In genomic region chr4:88395717-88396116, GRCm38 (mm10) we compare ENCODE assay signal across 30 mouse cellular contexts. TPM values are rescaled to one million over a fixed set of nuclear protein-coding genes. Genes with fewer than 3 reads are reported as not detected.
DNase-seq lines count a peak whose midpoint lies in the region; ATAC-seq and TF ChIP-seq lines count a peak whose summit lies in the region.
"Had no signal": no experiment of that assay in that cellular context is flagged by ENCODE, and none has a peak within 500 bp of the region (broad histone marks: within the 10 kb centered on the region; RNA-seq: fewer than 3 reads in every experiment).

No protein-coding gene starts in this region.

- no peak overlapping the region for H3K4me3 ChIP-seq in kidney, adult 2 months (ENCODE audit: insufficient read depth, low read depth, low read length)
- no peak overlapping the region for H3K4me3 ChIP-seq in CH12.LX (replicated peaks in 1 of 3; ENCODE audit: low read depth in 2 of 3, low read length in 2 of 3, poor library complexity in 1 of 3)
- H3K4me3 ChIP-seq in kidney, embryonic 15.5 days (replicated peaks): no peak overlapping the region
- H3K4me3 ChIP-seq: embryonic facial prominence, embryonic 12.5 days; hindbrain, embryonic 13.5 days; layer of hippocampus, adult 2 months; limb, embryonic 10.5 days; limb, embryonic 15.5 days; liver, embryonic 13.5 days; midbrain, embryonic 13.5 days; neural tube, embryonic 15.5 days had no signal

- no peaks in the 10 kb centered on the region for H3K79me2 ChIP-seq in CH12.LX (replicated peaks; ENCODE audit: control insufficient read depth, extremely low read depth, insufficient read depth, poor library complexity, severe bottlenecking)

- dilution Hi-C loops in CH12.LX (cut with MboI; ENCODE audit: extremely low pct_ligation_motif_present, extremely low pct_unique_long_range_greater_than_20kb, low sequenced_read_pairs): no loop called here

- TF ChIP-seq RAD21 in CH12.LX (IDR thresholded peaks at IDR 0.05; ENCODE audit: low read depth, low read length): no peak

- H3K9me3 ChIP-seq in CH12.LX (replicated peaks; ENCODE audit: low read length): no peaks in the 10 kb centered on the region
- H3K9me3 ChIP-seq in kidney, embryonic 15.5 days (replicated peaks): no peaks in the 10 kb centered on the region
- H3K9me3 ChIP-seq: embryonic facial prominence, embryonic 12.5 days; hindbrain, embryonic 13.5 days; limb, embryonic 10.5 days; limb, embryonic 15.5 days; liver, embryonic 13.5 days; midbrain, embryonic 13.5 days; neural tube, embryonic 15.5 days had no signal

- no peak overlapping the region for H3K27ac ChIP-seq in kidney, adult 2 months (ENCODE audit: insufficient read depth, low read depth, low read length)
- H3K27ac ChIP-seq in CH12.LX (ENCODE audit: insufficient read depth, low read depth): no peak overlapping the region
- no peak overlapping the region for H3K27ac ChIP-seq in kidney, embryonic 15.5 days
- H3K27ac ChIP-seq: embryonic facial prominence, embryonic 12.5 days; hindbrain, embryonic 13.5 days; layer of hippocampus, adult 2 months; limb, embryonic 10.5 days; limb, embryonic 15.5 days; liver, embryonic 13.5 days; midbrain, embryonic 13.5 days; neural tube, embryonic 15.5 days had no signal

- 90% methylated on average over 3 of the region's 3 CpGs for WGBS in kidney, adult 2 months
- WGBS in kidney, embryonic 15.5 days: 91% methylated on average over 3 of the region's 3 CpGs

- no peaks in the 10 kb centered on the region for H3K27me3 ChIP-seq in kidney, adult 2 months (replicated peaks; ENCODE audit: control insufficient read depth, insufficient read depth, low read length)
- H3K27me3 ChIP-seq in CH12.LX (replicated peaks): no peaks in the 10 kb centered on the region
- no peaks in the 10 kb centered on the region for H3K27me3 ChIP-seq in kidney, embryonic 15.5 days
- H3K27me3 ChIP-seq: embryonic facial prominence, embryonic 12.5 days; hindbrain, embryonic 13.5 days; limb, embryonic 15.5 days; liver, embryonic 13.5 days; midbrain, embryonic 13.5 days; neural tube, embryonic 15.5 days; Patski had no signal

- H3K4me1 ChIP-seq in kidney, adult 2 months (ENCODE audit: control insufficient read depth, insufficient read depth, low read length): no peaks in the 10 kb centered on the region
- peaks cover 0 to 19% of the 10 kb centered on the region in 2 experiments; a peak in 2 of 4 replicates for H3K4me1 ChIP-seq in CH12.LX (ENCODE audit: control insufficient read depth in 1 of 2, insufficient read depth in 2 of 2)
- no peaks in the 10 kb centered on the region for H3K4me1 ChIP-seq in kidney, embryonic 15.5 days
- H3K4me1 ChIP-seq: embryonic facial prominence, embryonic 12.5 days; hindbrain, embryonic 13.5 days; limb, embryonic 10.5 days; limb, embryonic 15.5 days; liver, embryonic 13.5 days; midbrain, embryonic 13.5 days; neural tube, embryonic 15.5 days had no signal

- in situ Hi-C loops in CH12.LX (cut with MboI; ENCODE audit: low pct_ligation_motif_present, low pct_unique_long_range_greater_than_20kb, low sequenced_read_pairs): no loop called here

- DNase-seq in kidney, adult 2 months: peak; percentile 4
- DNase-seq in kidney, postnatal 25 days: no peak
- DNase-seq in CH12.LX (ENCODE audit: extremely low read depth): peak; percentile 14
- DNase-seq in frontal cortex, adult 2 months (ENCODE audit: extremely low spot score in 1 of 2, low spot score in 1 of 2): no peak
- no peak for DNase-seq in gastrocnemius, postnatal 10 days
- DNase-seq: adrenal gland, postnatal 10 days; B cell, adult 2 months; cerebellum, adult 9-10 months; cerebellum, postnatal 36 days; embryo, embryonic 11 days; gastrocnemius, postnatal 36 days; kidney, postnatal 36 days; layer of hippocampus, postnatal 36 days; liver, embryonic 13.5 days; lung, adult 2 months; lung, postnatal 10 days; spleen, adult 18-20 months; thymus, postnatal 25 days had no signal

- no peak overlapping the region for H3K4me2 ChIP-seq in CH12.LX (ENCODE audit: insufficient read depth, low read depth, poor library complexity, severe bottlenecking)
- no peak overlapping the region for H3K4me2 ChIP-seq in kidney, embryonic 15.5 days
- H3K4me2 ChIP-seq: embryonic facial prominence, embryonic 12.5 days; hindbrain, embryonic 13.5 days; limb, embryonic 15.5 days; liver, embryonic 13.5 days; midbrain, embryonic 13.5 days; neural tube, embryonic 15.5 days had no signal

- H3K9ac ChIP-seq in CH12.LX (ENCODE audit: insufficient read depth, low read depth): no peak overlapping the region
- no peak overlapping the region for H3K9ac ChIP-seq in kidney, embryonic 15.5 days
- H3K9ac ChIP-seq: embryonic facial prominence, embryonic 12.5 days; hindbrain, embryonic 13.5 days; limb, embryonic 15.5 days; liver, embryonic 13.5 days; midbrain, embryonic 13.5 days; neural tube, embryonic 15.5 days had no signal

- no peak for TF ChIP-seq EP300 in CH12.LX (IDR thresholded peaks at IDR 0.05; ENCODE audit: low read length)

- H3K36me3 ChIP-seq in kidney, adult 2 months (ENCODE audit: control insufficient read depth, insufficient read depth, low read length): no peaks in the 10 kb centered on the region
- peaks cover 0 to 24% of the 10 kb centered on the region in 2 experiments for H3K36me3 ChIP-seq in CH12.LX (replicated peaks in 1 of 2; ENCODE audit: control insufficient read depth in 1 of 2, insufficient read depth in 1 of 2, low read length in 1 of 2)
- no peaks in the 10 kb centered on the region for H3K36me3 ChIP-seq in kidney, embryonic 15.5 days
- H3K36me3 ChIP-seq: embryonic facial prominence, embryonic 12.5 days; limb, embryonic 10.5 days had no signal

- peak; percentile 62 to 73; a peak in 3 of 4 replicates for ATAC-seq in hematopoietic stem cell, adult 5-6 weeks (replicated peaks in 1 of 2; ENCODE audit: insufficient read depth in 1 of 2, low FRiP score in 2 of 2, low TSS enrichment in 1 of 2, low read depth in 1 of 2, poor library complexity in 2 of 2, severe bottlenecking in 2 of 2)
- no peak for ATAC-seq in kidney, embryonic 15.5 days (replicated peaks; ENCODE audit: low FRiP score)
- ATAC-seq: forebrain, embryonic 14.5 days; intestine, postnatal 0 days; midbrain, embryonic 13.5 days; Patski had no signal

- no peak for TF ChIP-seq POLR2A in kidney, adult 2 months (IDR thresholded peaks at IDR 0.05; ENCODE audit: low read depth, low read length)
- TF ChIP-seq POLR2A in CH12.LX (IDR thresholded peaks at IDR 0.05; ENCODE audit: low read depth, low read length): no peak

- no peak for TF ChIP-seq CTCF in kidney, adult 2 months (conservative IDR thresholded peaks at IDR 0.05; ENCODE audit: insufficient read depth, insufficient read length, low read depth, low read length)
- TF ChIP-seq CTCF in CH12.LX (conservative IDR thresholded peaks at IDR 0.05 in 1 of 2, IDR thresholded peaks at IDR 0.05 in 1 of 2; ENCODE audit: low read depth in 2 of 2, low read length in 2 of 2): no peak

TF ChIP-seq in CH12.LX, 34 proteins besides CTCF, POLR2A, EP300 and RAD21:
- TF ChIP-seq MEF2A (IDR thresholded peaks at IDR 0.05; ENCODE audit: borderline replicate concordance, low read depth, low read length): no peak
- TF ChIP-seq MAZ (IDR thresholded peaks at IDR 0.05; ENCODE audit: low read depth, low read length): no peak
- TF ChIP-seq PAX5 (IDR thresholded peaks at IDR 0.05; ENCODE audit: low read length): no peak
- no peak for TF ChIP-seq NELFE (IDR thresholded peaks at IDR 0.05; ENCODE audit: low read depth, low read length)
- no peak for TF ChIP-seq RCOR1 (conservative IDR thresholded peaks at IDR 0.05; ENCODE audit: low read depth, low read length)
- TF ChIP-seq ZC3H11A (IDR thresholded peaks at IDR 0.05; ENCODE audit: low read depth, low read length): no peak
- no peak for TF ChIP-seq BHLHE40 (IDR thresholded peaks at IDR 0.05; ENCODE audit: low read depth, low read length)
- TF ChIP-seq MAFK (IDR thresholded peaks at IDR 0.05; ENCODE audit: insufficient replicate concordance, low read length): no peak
- TF ChIP-seq USF2 (conservative IDR thresholded peaks at IDR 0.05; ENCODE audit: low read depth, low read length): no peak
- no peak for TF ChIP-seq JUND (conservative IDR thresholded peaks at IDR 0.05; ENCODE audit: low read depth, low read length)
- TF ChIP-seq JUN (IDR thresholded peaks at IDR 0.05; ENCODE audit: insufficient read depth, low read depth, low read length): no peak
- no peak for TF ChIP-seq GABPA (IDR thresholded peaks at IDR 0.05; ENCODE audit: insufficient replicate concordance, low read depth, low read length)
- TF ChIP-seq ZKSCAN1 (IDR thresholded peaks at IDR 0.05; ENCODE audit: borderline replicate concordance, low read depth, low read length): no peak

RNA-seq across cellular contexts. Expression of gene Hacd4, which starts 43.0 kb away (rescaled TPM):
- 2.8 and 3.7 TPM in 2 replicates for polyA plus RNA-seq in kidney, adult 2 months (2012; rRNA removed)
- total RNA-seq in CH12.LX (2012; rRNA removed) (0.17 and 0.21 TPM in 2 replicates), CH12.LX (2014; rRNA removed) (not detected in 2 replicates)
- polyA plus RNA-seq in CH12.LX (2012; ENCODE audit: insufficient read length, low read depth): 0.16 TPM in 1 of 2 replicates, not detected in the other
- total RNA-seq in hematopoietic stem cell, adult 5-6 weeks (2017): 25.9 and 33.5 TPM in 2 replicates
- polyA plus RNA-seq in frontal cortex, adult 2 months (2012; rRNA removed): 1.2 and 1.8 TPM in 2 replicates
- polyA plus RNA-seq in kidney, embryonic 15.5 days (2015; fragmentation: Nextera tagmentation; extraction: Ambion mirVana): 18.3 and 20.7 TPM in 2 replicates
- 1 to 10 TPM; 2.4 to 2.8 TPM for total RNA-seq in gastrocnemius, postnatal 10 days (2021)

Comparison
In these comparisons a context has a peak if more than half of its experiments do, and no peak if none do; other contexts are left out.
1. DNase-seq: peak in kidney, adult 2 months (single experiment) and CH12.LX (single experiment); none in kidney, postnatal 25 days (0 of 2), frontal cortex, adult 2 months (0 of 2) and gastrocnemius, postnatal 10 days (single experiment).